Mouse (Mus musculus): ENCODE data around the gene Crybb3. TPM values are rescaled to one million over a fixed set of nuclear protein-coding genes. Genes with fewer than 3 reads are reported as not detected.
"Not testable (repeated sequence)": the region's sequence is repeated elsewhere in the genome, so short reads cannot be mapped to it uniquely, and the experiment has no call there.

Crybb3 gene
- not detected in 2 replicates for total RNA-seq (2014; fragmentation: Nextera tagmentation)
- not detected in 2 replicates for total RNA-seq (2017)

GRCm38 (mm10) chr5:113081439-113081838, at the start of gene Crybb3:
Gene Crybb3 (minus strand): TSS chr5:113081584.
- ATAC-seq (replicated peaks; ENCODE audit: low FRiP score, low TSS enrichment, poor library complexity, severe bottlenecking), result no peak

- ATAC-seq (replicated peaks; ENCODE audit: low FRiP score, low TSS enrichment, poor library complexity, severe bottlenecking), result no peak
Observed at GRCm38 (mm10) chr5:113128426-113128825, 47.0 kb upstream of the Crybb3 start.

DNA sequence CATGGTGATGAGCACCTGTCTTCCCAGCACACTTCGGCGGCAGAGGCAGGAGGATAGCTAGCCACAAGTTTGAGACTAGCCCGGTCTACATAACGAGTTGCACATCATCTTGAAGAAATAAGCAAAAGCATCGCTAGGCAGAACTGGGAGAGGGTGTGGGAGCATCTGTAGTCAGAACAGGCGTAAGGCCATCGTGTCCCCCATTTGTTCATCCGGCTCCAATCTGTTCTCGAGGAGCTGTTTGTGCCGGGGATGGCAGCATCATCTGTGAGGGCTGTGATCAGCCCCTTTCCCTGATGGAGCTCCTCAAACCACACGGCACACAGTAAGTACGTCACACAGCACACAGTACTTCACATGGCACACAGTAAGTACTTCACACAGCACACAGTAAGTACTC, 45.1 kb upstream of the Crybb3 start:
- no peak for ATAC-seq (replicated peaks; ENCODE audit: low FRiP score, low TSS enrichment, poor library complexity, severe bottlenecking)

DNA sequence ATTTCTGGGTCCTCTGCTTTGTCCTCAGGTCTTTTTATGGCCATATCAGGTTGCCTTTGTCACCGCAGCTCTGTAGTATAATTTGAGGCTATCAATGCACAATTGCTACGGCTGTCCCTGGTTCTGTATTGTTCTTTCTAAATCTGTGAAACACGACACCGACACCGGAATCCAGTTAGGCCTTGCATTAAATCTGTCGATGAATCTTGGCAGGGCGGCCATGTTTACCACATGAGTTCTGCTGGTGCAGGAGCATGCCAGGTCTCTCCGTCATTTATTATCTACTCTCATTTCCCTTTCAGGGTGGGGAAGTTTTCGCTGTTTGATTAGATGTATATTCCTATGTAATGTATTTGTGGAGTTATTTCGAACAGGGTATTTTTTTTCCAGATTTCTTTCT, 42.3 kb upstream of the Crybb3 start:
- no peak for ATAC-seq (replicated peaks; ENCODE audit: low FRiP score, low TSS enrichment, poor library complexity, severe bottlenecking)

DNA sequence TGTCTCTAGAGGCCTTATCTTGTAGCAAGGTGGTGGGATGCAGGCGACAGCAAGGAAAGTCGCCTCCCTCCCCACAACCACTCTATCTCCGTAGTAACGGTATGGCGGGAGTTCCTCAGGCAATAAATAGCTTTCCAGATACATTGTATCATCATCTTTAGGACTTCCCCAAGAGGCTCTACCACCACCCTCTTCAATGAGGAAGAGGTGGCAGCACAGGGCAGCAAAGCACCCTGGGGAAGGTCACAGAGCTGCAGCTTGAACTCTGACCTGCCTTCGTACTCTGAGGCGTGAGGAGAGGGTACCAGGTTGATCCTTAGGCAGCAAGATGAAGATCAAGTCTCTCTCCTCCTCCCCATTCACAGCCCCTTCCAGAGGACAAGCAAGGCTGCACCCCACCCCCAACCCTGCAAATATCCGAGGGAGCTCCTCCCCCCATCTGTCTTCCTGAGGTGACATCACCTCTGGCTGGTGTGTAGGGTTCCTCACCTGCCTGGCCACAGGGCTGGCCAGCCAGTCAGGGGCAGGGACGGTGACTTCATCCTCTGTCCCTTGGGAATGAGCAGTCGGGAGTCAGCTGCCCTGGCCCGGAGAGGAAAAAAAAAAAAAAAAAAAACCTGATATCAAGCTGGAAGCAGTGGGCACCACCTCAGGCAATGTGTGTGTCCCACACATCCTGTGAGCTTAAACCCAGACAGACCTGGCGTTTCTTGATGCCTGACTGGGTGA, 41.1 kb upstream of the Crybb3 start:
- no peak for ATAC-seq (replicated peaks; ENCODE audit: low FRiP score, low TSS enrichment, poor library complexity, severe bottlenecking)

- no peak for ATAC-seq (replicated peaks; ENCODE audit: low FRiP score, low TSS enrichment, poor library complexity, severe bottlenecking)
Observed at GRCm38 (mm10) chr5:113121591-113121875, 40.1 kb upstream of the Crybb3 start.

DNA sequence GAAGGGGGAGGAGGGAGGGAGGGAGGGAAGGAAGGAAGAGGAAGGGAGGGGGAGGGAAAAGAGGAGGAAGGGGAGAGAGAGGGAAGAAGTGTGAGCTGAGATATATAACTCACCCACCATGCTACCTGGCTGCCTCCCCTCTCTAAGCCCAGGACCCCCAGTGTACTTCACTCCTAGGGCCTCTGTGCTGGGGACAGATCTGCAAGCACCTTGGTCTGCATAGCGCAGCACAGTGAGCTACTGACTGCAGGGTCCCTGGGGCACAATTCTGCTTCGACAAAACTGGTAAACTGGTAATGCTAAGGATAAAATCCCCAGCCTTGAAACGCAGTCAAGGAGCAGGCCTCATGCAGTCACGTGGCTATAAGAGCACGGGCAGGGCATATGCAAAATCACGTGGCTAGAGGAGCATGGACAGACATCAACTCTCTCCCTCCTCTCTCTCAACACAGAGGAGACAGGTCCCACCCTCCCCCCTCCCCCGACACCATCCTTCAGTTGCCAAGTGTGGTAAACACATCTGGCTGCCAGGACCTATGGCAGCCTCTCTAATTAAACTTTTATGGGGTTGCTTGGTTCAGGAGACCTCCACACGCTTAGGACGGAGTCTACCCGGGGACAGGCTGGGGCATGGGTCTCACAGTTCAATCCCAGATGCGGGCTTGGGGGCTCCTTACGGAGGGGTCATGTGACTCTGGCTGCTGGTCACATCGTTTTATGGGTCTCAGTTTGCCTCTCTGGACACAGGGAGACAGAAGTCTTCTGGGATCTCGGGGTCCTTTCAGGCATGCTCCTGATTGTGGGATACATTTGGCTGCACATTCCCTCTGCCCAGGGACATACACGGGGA, 39.6 kb upstream of the Crybb3 start:
- no peak for ATAC-seq (replicated peaks; ENCODE audit: low FRiP score, low TSS enrichment, poor library complexity, severe bottlenecking)

- peak; percentile 40 for ATAC-seq (replicated peaks; ENCODE audit: low FRiP score, low TSS enrichment, poor library complexity, severe bottlenecking)
Observed at GRCm38 (mm10) chr5:113119861-113120465, 38.6 kb upstream of the Crybb3 start.

GRCm38 (mm10) chr5:113119291-113119690, 37.9 kb upstream of the Crybb3 start:
- ATAC-seq (replicated peaks; ENCODE audit: low FRiP score, low TSS enrichment, poor library complexity, severe bottlenecking), result peak; percentile 13; the same call in 1 of the 2 replicates

GRCm38 (mm10) chr5:113118695-113119094, 37.3 kb upstream of the Crybb3 start:
- ATAC-seq (replicated peaks; ENCODE audit: low FRiP score, low TSS enrichment, poor library complexity, severe bottlenecking), result peak; percentile 77

DNA sequence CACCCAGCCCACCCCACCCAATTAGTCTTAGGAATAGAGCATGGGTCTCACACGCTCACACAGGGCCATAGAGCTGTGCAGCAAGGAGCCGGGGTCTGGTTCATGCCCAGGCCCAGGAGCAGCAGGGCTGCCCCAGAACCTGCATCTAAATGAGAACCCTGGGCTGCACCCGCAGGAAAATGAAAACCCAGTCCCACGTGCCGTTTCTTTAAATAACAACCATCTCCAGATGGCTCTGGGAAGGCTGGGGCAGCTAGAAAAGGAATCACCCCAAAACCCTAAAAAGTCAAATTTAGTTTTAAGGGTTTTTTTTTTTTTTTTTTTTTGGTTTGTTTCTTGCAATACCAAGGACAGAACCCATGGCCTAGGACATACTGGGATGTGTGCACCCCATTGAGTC, 36.0 kb upstream of the Crybb3 start:
- ATAC-seq (replicated peaks; ENCODE audit: low FRiP score, low TSS enrichment, poor library complexity, severe bottlenecking), result no peak

DNA sequence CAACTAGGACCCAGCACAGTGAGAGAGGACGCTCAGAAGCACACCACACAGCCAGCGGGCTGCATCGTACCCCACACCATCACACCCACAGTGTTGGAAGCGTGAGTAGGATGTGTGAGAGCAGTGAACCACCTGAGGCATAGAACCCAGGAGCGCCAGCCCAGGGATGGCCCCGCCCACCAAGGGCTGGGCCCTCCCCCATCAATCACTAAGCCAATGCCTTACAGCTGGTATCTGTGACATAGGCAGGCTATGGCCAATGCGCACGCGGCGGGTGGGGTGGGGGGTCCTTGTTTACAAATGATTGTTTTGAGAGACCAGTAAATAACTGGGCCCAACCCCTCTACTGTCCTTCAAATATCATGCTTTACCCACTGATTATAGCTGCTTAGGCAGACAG, 34.5 kb upstream of the Crybb3 start:
- ATAC-seq (replicated peaks; ENCODE audit: low FRiP score, low TSS enrichment, poor library complexity, severe bottlenecking), result no peak

GRCm38 (mm10) chr5:113114264-113115225, 33.2 kb upstream of the Crybb3 start:
- ATAC-seq (replicated peaks; ENCODE audit: low FRiP score, low TSS enrichment, poor library complexity, severe bottlenecking), result 0 out of 2 replicates have a peak, but pooled peaks have one; percentile 11

- ATAC-seq (replicated peaks; ENCODE audit: low FRiP score, low TSS enrichment, poor library complexity, severe bottlenecking), result no peak
Observed at GRCm38 (mm10) chr5:113113120-113113519, 31.7 kb upstream of the Crybb3 start.

DNA sequence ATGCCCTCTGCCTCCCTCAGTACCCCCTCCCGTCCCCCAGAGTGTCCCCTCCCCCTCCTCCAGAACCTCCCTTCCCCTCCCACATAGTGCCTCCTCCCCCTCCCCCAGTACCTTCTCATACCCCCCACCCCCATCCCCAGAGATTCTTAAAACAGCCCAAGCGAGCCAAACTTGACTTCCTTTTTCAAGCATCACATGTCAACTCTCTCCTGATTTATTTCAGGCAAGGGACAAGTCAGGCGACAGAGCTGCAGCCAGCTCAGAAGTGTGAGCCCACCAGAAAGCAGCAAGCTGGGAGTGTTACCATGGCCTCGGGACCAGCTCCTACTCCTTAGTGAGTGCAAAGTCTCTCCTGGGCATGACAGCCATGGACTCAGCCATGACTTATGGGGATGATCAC, 30.0 kb upstream of the Crybb3 start:
- no peak for ATAC-seq (replicated peaks; ENCODE audit: low FRiP score, low TSS enrichment, poor library complexity, severe bottlenecking)

GRCm38 (mm10) chr5:113110929-113111328, 29.5 kb upstream of the Crybb3 start:
- peak; percentile 49; the same call in 1 of the 2 replicates for ATAC-seq (replicated peaks; ENCODE audit: low FRiP score, low TSS enrichment, poor library complexity, severe bottlenecking)

- ATAC-seq (replicated peaks; ENCODE audit: low FRiP score, low TSS enrichment, poor library complexity, severe bottlenecking), result not testable (repeated sequence)
Observed at GRCm38 (mm10) chr5:113109651-113110050, 28.3 kb upstream of the Crybb3 start.

GRCm38 (mm10) chr5:113108165-113108764, 26.9 kb upstream of the Crybb3 start:
- no peak for ATAC-seq (replicated peaks; ENCODE audit: low FRiP score, low TSS enrichment, poor library complexity, severe bottlenecking)

DNA sequence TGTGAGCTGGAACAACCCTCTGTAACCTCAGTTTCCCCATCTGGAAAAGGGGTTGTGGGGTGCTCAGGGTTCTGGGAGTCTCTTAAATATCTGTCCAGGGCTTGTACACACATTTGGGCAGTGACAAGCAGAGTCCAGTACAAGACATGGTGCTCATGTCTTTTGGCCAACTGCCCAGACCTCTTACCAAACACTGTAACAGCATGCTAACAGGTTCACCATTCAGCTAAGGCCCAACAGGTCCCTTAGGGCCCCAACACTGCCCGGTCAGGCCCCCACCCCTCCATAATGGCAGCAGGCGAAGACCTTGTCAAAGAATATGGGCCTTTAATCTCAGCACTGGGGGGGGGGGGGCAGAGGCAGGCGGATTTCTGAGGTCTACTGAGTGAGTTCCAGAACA, 26.3 kb upstream of the Crybb3 start:
- ATAC-seq (replicated peaks; ENCODE audit: low FRiP score, low TSS enrichment, poor library complexity, severe bottlenecking), result no peak

Data from megakaryocyte-erythroid progenitor cell, adult 5-6 weeks (primary cell).